Mouse (Mus musculus): ENCODE results near the gene Slc44a1. TPM values are rescaled to one million over a fixed set of nuclear protein-coding genes. Genes with fewer than 3 reads are reported as not detected.

Slc44a1 gene
- polyA plus RNA-seq, 1 experiment from 2014 or later = 21.4 TPM

GRCm38 (mm10) chr4:53458503-53458902, 18.3 kb downstream of the Slc44a1 start:
- Histone ChIP-seq H3K27me3 (no peaks in the 10 kb centered on the region), H3K27ac (no peak overlapping the region), H3K9me3 (replicated peaks) (no peaks in the 10 kb centered on the region), H3K9ac (no peak overlapping the region), H3K36me3 (no peaks in the 10 kb centered on the region), H3K4me3 (no peak overlapping the region), H3K4me2 (replicated peaks) (no peak overlapping the region), H3K4me1 (no peaks in the 10 kb centered on the region)
- 85% methylated on average over 3 of the region's 3 CpGs for WGBS
- ATAC-seq (ENCODE audit: low FRiP score) = no peak

- H3K4me3 ChIP-seq = no peak overlapping the region
- no peak for ATAC-seq (ENCODE audit: low FRiP score)
- 85% methylated on average over 7 of the region's 7 CpGs for WGBS
- H3K9ac ChIP-seq = no peak overlapping the region
- H3K27ac ChIP-seq = no peak overlapping the region
- H3K9me3 ChIP-seq (replicated peaks) = no peaks in the 10 kb centered on the region
- H3K4me2 ChIP-seq (replicated peaks) = no peak overlapping the region
- H3K27me3 ChIP-seq = no peaks in the 10 kb centered on the region
- no peaks in the 10 kb centered on the region for H3K36me3 ChIP-seq
- no peaks in the 10 kb centered on the region for H3K4me1 ChIP-seq
These were observed 19.5 kb downstream of the Slc44a1 start for GRCm38 (mm10) chr4:53459697-53460096.

- Histone ChIP-seq H3K27me3 (no peaks in the 10 kb centered on the region), H3K36me3 (no peaks in the 10 kb centered on the region), H3K9ac (no peak overlapping the region), H3K4me1 (no peaks in the 10 kb centered on the region), H3K9me3 (replicated peaks) (no peaks in the 10 kb centered on the region), H3K4me3 (no peak overlapping the region), H3K27ac (no peak overlapping the region), H3K4me2 (replicated peaks) (no peak overlapping the region)
- no peak for ATAC-seq (ENCODE audit: low FRiP score)
- WGBS = 86% methylated on average over 4 of the region's 4 CpGs
These were observed 20.8 kb downstream of the Slc44a1 start for GRCm38 (mm10) chr4:53461026-53461425.

GRCm38 (mm10) chr4:53462069-53462468, 21.9 kb downstream of the Slc44a1 start:
- no peaks in the 10 kb centered on the region for H3K36me3 ChIP-seq
- no peak for ATAC-seq (ENCODE audit: low FRiP score)
- H3K27ac ChIP-seq = no peak overlapping the region
- WGBS = 93% methylated on average over 5 of the region's 5 CpGs
- no peak overlapping the region for H3K4me2 ChIP-seq (replicated peaks)
- H3K27me3 ChIP-seq = no peaks in the 10 kb centered on the region
- no peaks in the 10 kb centered on the region for H3K9me3 ChIP-seq (replicated peaks)
- H3K9ac ChIP-seq = no peak overlapping the region
- H3K4me3 ChIP-seq = no peak overlapping the region
- H3K4me1 ChIP-seq = no peaks in the 10 kb centered on the region

- Histone ChIP-seq H3K4me1 (no peaks in the 10 kb centered on the region), H3K27ac (no peak overlapping the region), H3K27me3 (no peaks in the 10 kb centered on the region), H3K36me3 (no peaks in the 10 kb centered on the region), H3K4me3 (no peak overlapping the region), H3K9ac (no peak overlapping the region), H3K4me2 (replicated peaks) (no peak overlapping the region), H3K9me3 (replicated peaks) (no peaks in the 10 kb centered on the region)
- WGBS = 89% methylated on average over 18 of the region's 18 CpGs
- no peak for ATAC-seq (ENCODE audit: low FRiP score)
These were observed 22.5 kb downstream of the Slc44a1 start for GRCm38 (mm10) chr4:53462505-53463251.

- no peak overlapping the region for H3K4me3 ChIP-seq
- H3K36me3 ChIP-seq = no peaks in the 10 kb centered on the region
- no peak overlapping the region for H3K9ac ChIP-seq
- no peak overlapping the region for H3K4me2 ChIP-seq (replicated peaks)
- H3K9me3 ChIP-seq (replicated peaks) = no peaks in the 10 kb centered on the region
- no peaks in the 10 kb centered on the region for H3K4me1 ChIP-seq
- H3K27ac ChIP-seq = no peak overlapping the region
- WGBS = 73% methylated on average over 1 of the region's 1 CpGs
- no peak for ATAC-seq (ENCODE audit: low FRiP score)
- no peaks in the 10 kb centered on the region for H3K27me3 ChIP-seq
These were observed 25.7 kb downstream of the Slc44a1 start for GRCm38 (mm10) chr4:53465887-53466286.

GRCm38 (mm10) chr4:53469007-53469406, 28.8 kb downstream of the Slc44a1 start:
- Histone ChIP-seq H3K27ac (no peak overlapping the region), H3K4me2 (replicated peaks) (no peak overlapping the region), H3K36me3 (no peaks in the 10 kb centered on the region), H3K27me3 (no peaks in the 10 kb centered on the region), H3K4me3 (no peak overlapping the region), H3K9me3 (replicated peaks) (no peaks in the 10 kb centered on the region), H3K4me1 (no peaks in the 10 kb centered on the region), H3K9ac (no peak overlapping the region)
- WGBS = 85% methylated on average over 6 of the region's 6 CpGs
- ATAC-seq (ENCODE audit: low FRiP score) = no peak

- Histone ChIP-seq H3K27me3 (no peaks in the 10 kb centered on the region), H3K4me1 (no peaks in the 10 kb centered on the region), H3K27ac (no peak overlapping the region), H3K36me3 (no peaks in the 10 kb centered on the region), H3K9ac (no peak overlapping the region), H3K4me3 (no peak overlapping the region), H3K4me2 (replicated peaks) (no peak overlapping the region), H3K9me3 (replicated peaks) (no peaks in the 10 kb centered on the region)
- no peak for ATAC-seq (ENCODE audit: low FRiP score)
These were observed 33.9 kb downstream of the Slc44a1 start for GRCm38 (mm10) chr4:53474109-53474508.

- H3K4me2 ChIP-seq (replicated peaks) = no peak overlapping the region
- H3K36me3 ChIP-seq = no peaks in the 10 kb centered on the region
- 80% methylated on average over 20 of the region's 20 CpGs for WGBS
- no peaks in the 10 kb centered on the region for H3K4me1 ChIP-seq
- no peak overlapping the region for H3K27ac ChIP-seq
- no peak for ATAC-seq (ENCODE audit: low FRiP score)
- no peaks in the 10 kb centered on the region for H3K9me3 ChIP-seq (replicated peaks)
- H3K4me3 ChIP-seq = no peak overlapping the region
- no peaks in the 10 kb centered on the region for H3K27me3 ChIP-seq
- no peak overlapping the region for H3K9ac ChIP-seq
These were observed 35.2 kb downstream of the Slc44a1 start for GRCm38 (mm10) chr4:53475230-53475952.

GRCm38 (mm10) chr4:53478644-53479043, 38.4 kb downstream of the Slc44a1 start:
- H3K27me3 ChIP-seq = no peaks in the 10 kb centered on the region
- 75% methylated on average over 4 of the region's 4 CpGs for WGBS

GRCm38 (mm10) chr4:53487216-53488188, 47.3 kb downstream of the Slc44a1 start:
- Histone ChIP-seq H3K27ac (no peak overlapping the region), H3K4me1 (0 out of 2 replicates have a peak, but pooled peaks cover 6% of the 10 kb centered on the region), H3K9me3 (replicated peaks) (no peaks in the 10 kb centered on the region), H3K4me2 (replicated peaks) (no peak overlapping the region), H3K36me3 (no peaks in the 10 kb centered on the region), H3K4me3 (no peak overlapping the region), H3K9ac (no peak overlapping the region), H3K27me3 (no peaks in the 10 kb centered on the region)
- whole genome bisulfite sequencing = 75% methylated on average over 12 of the region's 12 CpGs
- ATAC-seq (ENCODE audit: low FRiP score) = no peak

More at GRCm38 (mm10) chr4:53478644-53479043, 38.4 kb downstream of the Slc44a1 start:
- Histone ChIP-seq H3K36me3 (no peaks in the 10 kb centered on the region), H3K9ac (no peak overlapping the region), H3K4me1 (no peaks in the 10 kb centered on the region), H3K4me2 (replicated peaks) (no peak overlapping the region), H3K9me3 (replicated peaks) (no peaks in the 10 kb centered on the region), H3K4me3 (no peak overlapping the region), H3K27ac (no peak overlapping the region)
- ATAC-seq (ENCODE audit: low FRiP score) = no peak

- ATAC-seq (ENCODE audit: low FRiP score) = no peak
- Histone ChIP-seq H3K4me2 (replicated peaks) (no peak overlapping the region), H3K27me3 (no peaks in the 10 kb centered on the region), H3K27ac (no peak overlapping the region), H3K36me3 (no peaks in the 10 kb centered on the region), H3K4me3 (no peak overlapping the region), H3K4me1 (0 out of 2 replicates have a peak, but pooled peaks cover 6% of the 10 kb centered on the region), H3K9ac (no peak overlapping the region), H3K9me3 (replicated peaks) (no peaks in the 10 kb centered on the region)
- 95% methylated on average over 5 of the region's 5 CpGs for WGBS
These were observed 48.6 kb downstream of the Slc44a1 start for GRCm38 (mm10) chr4:53488803-53489202.
